Mouse (Mus musculus): ENCODE data around the gene Utrn. TPM values are rescaled to one million over a fixed set of nuclear protein-coding genes. Genes with fewer than 3 reads are reported as not detected.

The Utrn gene
- polyA plus RNA-seq, 1 experiment from 2014 or later, result 16.0 TPM

- no peak overlapping the region for H3K4me3 ChIP-seq (ENCODE audit: low read depth, low read length)
- no peak for ATAC-seq (ENCODE audit: low read depth)
- H3K4me2 ChIP-seq (ENCODE audit: low read depth, low read length), result no peak overlapping the region
- H3K9ac ChIP-seq (replicated peaks; ENCODE audit: low read depth, low read length), result no peak overlapping the region
- H3K27ac ChIP-seq (ENCODE audit: low read depth, low read length), result no peak overlapping the region
- H3K27me3 ChIP-seq (ENCODE audit: control insufficient read depth, insufficient read depth, low read length), result no peaks in the 10 kb centered on the region
- peaks cover 4% of the 10 kb centered on the region; the same call in 1 of the 2 replicates for H3K4me1 ChIP-seq (ENCODE audit: control insufficient read depth, insufficient read depth, low read length)
- 90% methylated on average over 5 of the region's 5 CpGs for WGBS
- H3K9me3 ChIP-seq (ENCODE audit: control insufficient read depth, low read length), result no peaks in the 10 kb centered on the region
- H3K36me3 ChIP-seq (ENCODE audit: control insufficient read depth, insufficient read depth, low read length), result no peaks in the 10 kb centered on the region
These were observed 140.1 kb downstream of the Utrn start for GRCm38 (mm10) chr10:12729033-12729432.

- no peaks in the 10 kb centered on the region for H3K27me3 ChIP-seq (ENCODE audit: control insufficient read depth, insufficient read depth, low read length)
- no peak overlapping the region for H3K4me3 ChIP-seq (ENCODE audit: low read depth, low read length)
- WGBS, result 95% methylated on average over 3 of the region's 3 CpGs
These were observed 141.3 kb downstream of the Utrn start for GRCm38 (mm10) chr10:12727881-12728280.

GRCm38 (mm10) chr10:12726041-12726608 is 143.0 kb downstream of the Utrn start:
- no peaks in the 10 kb centered on the region for H3K9me3 ChIP-seq (ENCODE audit: control insufficient read depth, low read length)
- no peaks in the 10 kb centered on the region for H3K36me3 ChIP-seq (ENCODE audit: control insufficient read depth, insufficient read depth, low read length)
- WGBS, result 35% methylated on average over 13 of the region's 13 CpGs
- no peak overlapping the region for H3K4me3 ChIP-seq (ENCODE audit: low read depth, low read length)
- peaks cover 4% of the 10 kb centered on the region; the same call in 1 of the 2 replicates for H3K4me1 ChIP-seq (ENCODE audit: control insufficient read depth, insufficient read depth, low read length)
- H3K27ac ChIP-seq (ENCODE audit: low read depth, low read length), result no peak overlapping the region
- H3K9ac ChIP-seq (replicated peaks; ENCODE audit: low read depth, low read length), result no peak overlapping the region
- no peak overlapping the region for H3K4me2 ChIP-seq (ENCODE audit: low read depth, low read length)
- peak; percentile 28 for ATAC-seq (ENCODE audit: low read depth)
- no peaks in the 10 kb centered on the region for H3K27me3 ChIP-seq (ENCODE audit: control insufficient read depth, insufficient read depth, low read length)

More at GRCm38 (mm10) chr10:12727881-12728280, 141.3 kb downstream of the Utrn start:
- Histone ChIP-seq H3K9ac (replicated peaks; ENCODE audit: low read depth, low read length) (no peak overlapping the region), H3K4me2 (ENCODE audit: low read depth, low read length) (no peak overlapping the region), H3K36me3 (ENCODE audit: control insufficient read depth, insufficient read depth, low read length) (no peaks in the 10 kb centered on the region), H3K27ac (ENCODE audit: low read depth, low read length) (no peak overlapping the region), H3K4me1 (ENCODE audit: control insufficient read depth, insufficient read depth, low read length) (peaks cover 4% of the 10 kb centered on the region; the same call in 1 of the 2 replicates), H3K9me3 (ENCODE audit: control insufficient read depth, low read length) (no peaks in the 10 kb centered on the region)
- ATAC-seq (ENCODE audit: low read depth), result no peak

GRCm38 (mm10) chr10:12724247-12725001 is 144.7 kb downstream of the Utrn start:
- no peaks in the 10 kb centered on the region for H3K36me3 ChIP-seq (ENCODE audit: control insufficient read depth, insufficient read depth, low read length)
- no peak overlapping the region for H3K4me3 ChIP-seq (ENCODE audit: low read depth, low read length)
- H3K27ac ChIP-seq (ENCODE audit: low read depth, low read length), result peak overlapping the region; percentile 35; the same call in 1 of the 2 replicates
- ATAC-seq (ENCODE audit: low read depth), result peak; percentile 68; the same call in 1 of the 2 replicates
- H3K4me2 ChIP-seq (ENCODE audit: low read depth, low read length), result no peak overlapping the region
- 52% methylated on average over 14 of the region's 14 CpGs for WGBS
- no peak overlapping the region for H3K9ac ChIP-seq (replicated peaks; ENCODE audit: low read depth, low read length)
- peaks cover 4% of the 10 kb centered on the region; the same call in 1 of the 2 replicates for H3K4me1 ChIP-seq (ENCODE audit: control insufficient read depth, insufficient read depth, low read length)
- H3K9me3 ChIP-seq (ENCODE audit: control insufficient read depth, low read length), result no peaks in the 10 kb centered on the region
- no peaks in the 10 kb centered on the region for H3K27me3 ChIP-seq (ENCODE audit: control insufficient read depth, insufficient read depth, low read length)

GRCm38 (mm10) chr10:12723269-12723668 is 145.9 kb downstream of the Utrn start:
- Histone ChIP-seq H3K9ac (replicated peaks; ENCODE audit: low read depth, low read length) (no peak overlapping the region), H3K4me2 (ENCODE audit: low read depth, low read length) (no peak overlapping the region), H3K4me1 (ENCODE audit: control insufficient read depth, insufficient read depth, low read length) (peaks cover 4% of the 10 kb centered on the region; the same call in 1 of the 2 replicates), H3K9me3 (ENCODE audit: control insufficient read depth, low read length) (no peaks in the 10 kb centered on the region), H3K4me3 (ENCODE audit: low read depth, low read length) (no peak overlapping the region), H3K27me3 (ENCODE audit: control insufficient read depth, insufficient read depth, low read length) (no peaks in the 10 kb centered on the region), H3K36me3 (ENCODE audit: control insufficient read depth, insufficient read depth, low read length) (no peaks in the 10 kb centered on the region), H3K27ac (ENCODE audit: low read depth, low read length) (no peak overlapping the region)
- 51% methylated on average over 3 of the region's 3 CpGs for WGBS
- ATAC-seq (ENCODE audit: low read depth), result no peak

- no peak overlapping the region for H3K4me3 ChIP-seq (ENCODE audit: low read depth, low read length)
- ATAC-seq (ENCODE audit: low read depth), result no peak
- 94% methylated on average over 2 of the region's 2 CpGs for WGBS
- no peaks in the 10 kb centered on the region for H3K36me3 ChIP-seq (ENCODE audit: control insufficient read depth, insufficient read depth, low read length)
- H3K4me1 ChIP-seq (ENCODE audit: control insufficient read depth, insufficient read depth, low read length), result peaks cover 4% of the 10 kb centered on the region; the same call in 1 of the 2 replicates
- no peak overlapping the region for H3K9ac ChIP-seq (replicated peaks; ENCODE audit: low read depth, low read length)
- no peaks in the 10 kb centered on the region for H3K27me3 ChIP-seq (ENCODE audit: control insufficient read depth, insufficient read depth, low read length)
- H3K4me2 ChIP-seq (ENCODE audit: low read depth, low read length), result no peak overlapping the region
- H3K9me3 ChIP-seq (ENCODE audit: control insufficient read depth, low read length), result no peaks in the 10 kb centered on the region
- H3K27ac ChIP-seq (ENCODE audit: low read depth, low read length), result no peak overlapping the region
These were observed 147.1 kb downstream of the Utrn start for GRCm38 (mm10) chr10:12722111-12722510.

- H3K36me3 ChIP-seq (ENCODE audit: control insufficient read depth, insufficient read depth, low read length), result no peaks in the 10 kb centered on the region
- no peak for ATAC-seq (ENCODE audit: low read depth)
- H3K27ac ChIP-seq (ENCODE audit: low read depth, low read length), result no peak overlapping the region
- H3K4me2 ChIP-seq (ENCODE audit: low read depth, low read length), result no peak overlapping the region
- H3K9me3 ChIP-seq (ENCODE audit: control insufficient read depth, low read length), result no peaks in the 10 kb centered on the region
- H3K9ac ChIP-seq (replicated peaks; ENCODE audit: low read depth, low read length), result no peak overlapping the region
- no peaks in the 10 kb centered on the region for H3K4me1 ChIP-seq (ENCODE audit: control insufficient read depth, insufficient read depth, low read length)
- no peak overlapping the region for H3K4me3 ChIP-seq (ENCODE audit: low read depth, low read length)
- WGBS, result 88% methylated on average over 8 of the region's 8 CpGs
- no peaks in the 10 kb centered on the region for H3K27me3 ChIP-seq (ENCODE audit: control insufficient read depth, insufficient read depth, low read length)
These were observed 150.8 kb downstream of the Utrn start for GRCm38 (mm10) chr10:12718386-12718785.

GRCm38 (mm10) chr10:12717381-12717780 is 151.8 kb downstream of the Utrn start:
- ATAC-seq (ENCODE audit: low read depth), result no peak
- no peaks in the 10 kb centered on the region for H3K27me3 ChIP-seq (ENCODE audit: control insufficient read depth, insufficient read depth, low read length)
- no peak overlapping the region for H3K4me2 ChIP-seq (ENCODE audit: low read depth, low read length)
- no peak overlapping the region for H3K4me3 ChIP-seq (ENCODE audit: low read depth, low read length)
- H3K27ac ChIP-seq (ENCODE audit: low read depth, low read length), result no peak overlapping the region
- H3K9me3 ChIP-seq (ENCODE audit: control insufficient read depth, low read length), result no peaks in the 10 kb centered on the region
- 93% methylated on average over 3 of the region's 3 CpGs for WGBS
- no peaks in the 10 kb centered on the region for H3K4me1 ChIP-seq (ENCODE audit: control insufficient read depth, insufficient read depth, low read length)
- H3K36me3 ChIP-seq (ENCODE audit: control insufficient read depth, insufficient read depth, low read length), result no peaks in the 10 kb centered on the region
- H3K9ac ChIP-seq (replicated peaks; ENCODE audit: low read depth, low read length), result no peak overlapping the region

- ATAC-seq (ENCODE audit: low read depth), result no peak
- H3K4me2 ChIP-seq (ENCODE audit: low read depth, low read length), result no peak overlapping the region
- 82% methylated on average over 5 of the region's 5 CpGs for WGBS
- no peak overlapping the region for H3K4me3 ChIP-seq (ENCODE audit: low read depth, low read length)
- H3K36me3 ChIP-seq (ENCODE audit: control insufficient read depth, insufficient read depth, low read length), result no peaks in the 10 kb centered on the region
- no peaks in the 10 kb centered on the region for H3K27me3 ChIP-seq (ENCODE audit: control insufficient read depth, insufficient read depth, low read length)
- H3K27ac ChIP-seq (ENCODE audit: low read depth, low read length), result no peak overlapping the region
- H3K4me1 ChIP-seq (ENCODE audit: control insufficient read depth, insufficient read depth, low read length), result no peaks in the 10 kb centered on the region
- no peak overlapping the region for H3K9ac ChIP-seq (replicated peaks; ENCODE audit: low read depth, low read length)
- no peaks in the 10 kb centered on the region for H3K9me3 ChIP-seq (ENCODE audit: control insufficient read depth, low read length)
These were observed 152.4 kb downstream of the Utrn start for GRCm38 (mm10) chr10:12716657-12717327.
